Mouse (Mus musculus) G1E (cell line): ENCODE results near the gene Dpagt1. TPM values are rescaled to one million over a fixed set of nuclear protein-coding genes. Genes with fewer than 3 reads are reported as not detected.

Experiments used
- ATAC-seq: 2 replicates; pipeline ENCODE4 v1.8.0; 2016; ENCODE audit warnings: mild to moderate bottlenecking; ENCODE audit not compliant: insufficient number of reproducible peaks, poor library complexity, low FRiP score, severe bottlenecking; ENCODE audit errors: extremely low read depth
- DNase-seq: peaks from one replicate; pipeline ENCODE4 v3.0.0; 2012; ENCODE audit warnings: low spot score
- H3K27me3 ChIP-seq: 2 replicates; pipeline ENCODE4 v1.6.1; 2012; ENCODE audit warnings: mild to moderate bottlenecking, low read length, inconsistent platforms; ENCODE audit not compliant: insufficient read depth
- H3K36me3 ChIP-seq: replicated peaks from 2 replicates; pipeline ENCODE3; 2012; ENCODE audit warnings: mild to moderate bottlenecking, inconsistent platforms
- H3K4me1 ChIP-seq: 2 replicates; pipeline ENCODE4 v1.6.1; 2012; ENCODE audit warnings: low read depth, low read length, inconsistent platforms, mixed read lengths; ENCODE audit not compliant: insufficient read depth
- H3K4me3 ChIP-seq: 2 replicates; pipeline ENCODE4 v1.5.1; 2012; ENCODE audit warnings: low read depth, mild to moderate bottlenecking, inconsistent platforms, low read length, moderate library complexity, mixed read lengths
- H3K9me3 ChIP-seq: replicated peaks from 2 replicates; pipeline ENCODE4 v1.6.1; 2012; ENCODE audit warnings: inconsistent platforms
- CTCF ChIP-seq: IDR thresholded peaks from 2 replicates; pipeline ENCODE4 v1.5.1; 2012; ENCODE audit warnings: low read depth, low read length, inconsistent platforms, mixed read lengths
- GATA1 ChIP-seq: IDR thresholded peaks from 2 replicates; pipeline ENCODE4 v1.6.1; 2012; ENCODE audit warnings: borderline replicate concordance, low read length, inconsistent platforms, mixed read lengths
- GATA2 ChIP-seq: IDR thresholded peaks from 2 replicates; pipeline ENCODE4 v1.6.1; 2012; ENCODE audit warnings: low read depth, low read length, inconsistent platforms, borderline replicate concordance
- POLR2AphosphoS5 ChIP-seq: IDR thresholded peaks from 2 replicates; pipeline ENCODE4 v1.6.1; 2012; ENCODE audit warnings: low read depth, low read length, inconsistent platforms; ENCODE audit not compliant: insufficient replicate concordance
- TAL1 ChIP-seq: conservative IDR thresholded peaks from 2 replicates; pipeline ENCODE4 v1.6.1; 2012; ENCODE audit warnings: low read depth, low read length, inconsistent platforms, mixed read lengths
- polyA plus RNA-seq: library from polyadenylated mRNA; stranded (reverse); fragments of >175 nt; gene quantifications from 2 replicates; pipeline ENCODE4 v1.2.3, GENCODE M21; 2012
- total RNA-seq, 2 experiments: library from RNA; stranded (forward) in 1 of 2; stranded (reverse) in 1 of 2; fragments of 200-1000 nt in 1 of 2; fragments of >200 nt in 1 of 2; fragmentation: Nextera tagmentation in 1 of 2; gene quantifications; 2 replicates each; pipeline ENCODE4 v1.2.3; 2014 to 2017

Dpagt1 gene
- total and polyA plus RNA-seq, 3 experiments, result 6.5 to 33.6 (median 12.3) TPM

- no peak for TF ChIP-seq GATA2
- TF ChIP-seq POLR2AphosphoS5, result no peak
- no peak for TF ChIP-seq GATA1
- no peak for TF ChIP-seq TAL1
- TF ChIP-seq CTCF, result no peak
- H3K4me1 ChIP-seq, result peaks cover 68% of the 10 kb centered on the region
- no peaks in the 10 kb centered on the region for H3K27me3 ChIP-seq
- DNase-seq, result peak; percentile 84
- ATAC-seq, result peak; percentile 51
- H3K36me3 ChIP-seq, result peaks cover 75% of the 10 kb centered on the region
- H3K9me3 ChIP-seq, result no peaks in the 10 kb centered on the region
- H3K4me3 ChIP-seq, result peak within 1 kb of the TSS; percentile 85
Measured at GRCm38 (mm10) chr9:44343781-44344421, 18.1 kb downstream of the Dpagt1 start, which contains the start of gene Hmbs. Gene Hmbs, minus strand, starts transcription at chr9:44344228.

GRCm38 (mm10) chr9:44345570-44346433, 20.0 kb downstream of the Dpagt1 start:
- H3K4me1 ChIP-seq, result peaks cover 52% of the 10 kb centered on the region
- H3K9me3 ChIP-seq, result no peaks in the 10 kb centered on the region
- DNase-seq (no peak), ATAC-seq (no peak)
- no peak overlapping the region for H3K4me3 ChIP-seq
- no peaks in the 10 kb centered on the region for H3K27me3 ChIP-seq
- H3K36me3 ChIP-seq, result peaks cover 72% of the 10 kb centered on the region
- no peak for TF ChIP-seq POLR2AphosphoS5
- no peak for TF ChIP-seq GATA1
- no peak for TF ChIP-seq CTCF
- TF ChIP-seq GATA2, result no peak
- TF ChIP-seq TAL1, result no peak

GRCm38 (mm10) chr9:44347166-44347565, 21.3 kb downstream of the Dpagt1 start:
- Histone ChIP-seq H3K4me3 (no peak overlapping the region), H3K4me1 (peaks cover 38% of the 10 kb centered on the region), H3K9me3 (no peaks in the 10 kb centered on the region), H3K36me3 (peaks cover 72% of the 10 kb centered on the region), H3K27me3 (no peaks in the 10 kb centered on the region)
- ATAC-seq (no peak), DNase-seq (no peak)
- TF ChIP-seq POLR2AphosphoS5, result no peak
- TF ChIP-seq GATA1, result no peak
- no peak for TF ChIP-seq GATA2
- no peak for TF ChIP-seq TAL1
- no peak for TF ChIP-seq CTCF

DNA sequence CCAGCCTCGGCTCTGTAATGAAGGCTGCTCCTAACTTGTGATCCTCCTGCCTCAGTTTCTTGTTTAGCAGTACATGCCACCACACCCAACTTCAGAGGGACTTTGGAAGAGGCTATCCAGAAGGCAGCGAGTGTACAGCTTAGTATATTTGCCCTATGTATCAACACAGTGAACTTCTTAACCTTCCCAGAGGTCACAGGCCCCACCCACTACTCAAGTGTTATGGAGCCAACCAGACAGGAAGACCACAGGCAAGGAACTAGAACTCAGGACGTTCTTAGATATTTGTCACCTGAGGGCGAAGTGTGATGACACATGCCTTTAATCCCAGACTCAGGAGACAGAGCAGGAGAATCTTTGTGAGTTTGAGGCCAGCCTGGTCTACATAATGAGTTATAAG, 21.8 kb downstream of the Dpagt1 start:
- H3K4me3 ChIP-seq, result no peak overlapping the region
- peaks cover 73% of the 10 kb centered on the region for H3K36me3 ChIP-seq
- no peak for DNase-seq
- no peaks in the 10 kb centered on the region for H3K9me3 ChIP-seq
- H3K4me1 ChIP-seq, result peaks cover 37% of the 10 kb centered on the region
- H3K27me3 ChIP-seq, result no peaks in the 10 kb centered on the region
- no peak for ATAC-seq
- TF ChIP-seq CTCF, result no peak
- TF ChIP-seq POLR2AphosphoS5, result no peak
- no peak for TF ChIP-seq GATA1
- TF ChIP-seq GATA2, result no peak
- TF ChIP-seq TAL1, result no peak

DNA sequence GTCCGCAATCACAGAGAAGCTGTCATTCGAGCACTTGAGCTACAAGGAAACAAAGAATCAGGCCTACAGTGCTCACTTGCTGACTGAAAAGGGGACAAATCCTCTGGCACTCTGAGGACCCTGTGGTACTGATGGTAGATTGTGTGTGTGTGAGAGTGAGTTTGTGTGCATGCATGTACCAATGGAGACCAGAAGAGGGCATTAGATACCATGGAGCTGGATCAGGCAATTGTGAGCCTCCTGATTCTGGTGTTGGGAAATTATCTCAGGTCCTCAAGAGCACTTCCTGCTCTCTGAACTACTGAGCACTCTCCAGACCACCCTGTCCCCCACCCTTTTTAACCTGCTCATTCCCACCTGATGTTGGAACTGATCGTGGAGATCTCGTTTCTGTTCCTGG, 22.7 kb downstream of the Dpagt1 start:
- DNase-seq (no peak), ATAC-seq (no peak)
- no peaks in the 10 kb centered on the region for H3K27me3 ChIP-seq
- H3K9me3 ChIP-seq, result no peaks in the 10 kb centered on the region
- peaks cover 80% of the 10 kb centered on the region for H3K36me3 ChIP-seq
- H3K4me3 ChIP-seq, result no peak overlapping the region
- TF ChIP-seq GATA1, result no peak
- no peak for TF ChIP-seq CTCF
- no peak for TF ChIP-seq TAL1
- TF ChIP-seq GATA2, result no peak
- TF ChIP-seq POLR2AphosphoS5, result no peak
- H3K4me1 ChIP-seq, result peaks cover 34% of the 10 kb centered on the region

GRCm38 (mm10) chr9:44351396-44351795, 25.6 kb downstream of the Dpagt1 start:
- ATAC-seq (no peak), DNase-seq (no peak)
- peaks cover 23% of the 10 kb centered on the region for H3K4me1 ChIP-seq
- H3K27me3 ChIP-seq, result no peaks in the 10 kb centered on the region
- H3K36me3 ChIP-seq, result peaks cover 96% of the 10 kb centered on the region
- no peaks in the 10 kb centered on the region for H3K9me3 ChIP-seq
- H3K4me3 ChIP-seq, result no peak overlapping the region
- TF ChIP-seq CTCF (no peak), GATA2 (no peak), TAL1 (no peak), GATA1 (no peak), POLR2AphosphoS5 (no peak)
